Mouse (Mus musculus) forebrain, embryonic 16.5 days (tissue): Measurements from ENCODE around the gene Npl. TPM values are rescaled to one million over a fixed set of nuclear protein-coding genes. Genes with fewer than 3 reads are reported as not detected.

Source experiments
- ATAC-seq: fragments of 200-750 bp; cut with Nextera tagmentation; 2 replicates; pipeline ENCODE4 v1.8.0; 2017; ENCODE audit warnings: mild to moderate bottlenecking, moderate library complexity
- H3K27ac ChIP-seq: fragments of 300-500 bp; sonication (generic); 2 replicates; pipeline ENCODE4 v1.5.1; 2014; ENCODE audit warnings: low read length, control low read depth
- H3K27me3 ChIP-seq: fragments of 300-500 bp; sonication (generic); replicated peaks from 2 replicates; pipeline ENCODE4 v1.6.1; 2014; ENCODE audit warnings: low read length; ENCODE audit not compliant: control insufficient read depth, insufficient read depth
- H3K36me3 ChIP-seq: fragments of 300-500 bp; sonication (generic); 2 replicates; pipeline ENCODE4 v1.6.1; 2014; ENCODE audit not compliant: control insufficient read depth, insufficient read depth
- H3K4me1 ChIP-seq: fragments of 300-500 bp; sonication (generic); replicated peaks from 2 replicates; pipeline ENCODE4 v1.6.1; 2014; ENCODE audit warnings: low read length; ENCODE audit not compliant: control insufficient read depth, insufficient read depth
- H3K4me2 ChIP-seq: fragments of 300-500 bp; sonication (generic); 2 replicates; pipeline ENCODE4 v1.6.1; 2014; ENCODE audit warnings: mild to moderate bottlenecking, low read length, control low read depth
- H3K4me3 ChIP-seq: fragments of 300-500 bp; sonication (generic); replicated peaks from 2 replicates; pipeline ENCODE4 v1.5.1; 2014; ENCODE audit warnings: mild to moderate bottlenecking, low read length, control low read depth
- H3K9ac ChIP-seq: fragments of 300-500 bp; sonication (generic); replicated peaks from 2 replicates; pipeline ENCODE4 v1.6.1; 2014; ENCODE audit warnings: low read depth, low read length, control low read depth
- H3K9me3 ChIP-seq: fragments of 300-500 bp; sonication (generic); 2 replicates; pipeline ENCODE4 v1.6.1; 2016; ENCODE audit warnings: low read length; ENCODE audit not compliant: control insufficient read depth
- WGBS: fragments of 180-500 bp; shearing (Covaris S2); extraction: QIAGEN DNeasy Blood & Tissue Kit; methylation state at CpG from one replicate; pipeline ENCODE4 v1.1.7; 2014; 5-methylcytosine and 5-hydroxymethylcytosine counted together
- polyA plus RNA-seq: library from polyadenylated mRNA; unstranded; fragments of >200 nt; fragmentation: Nextera tagmentation; extraction: Ambion mirVana; gene quantifications from 2 replicates; pipeline ENCODE4 v1.2.1, GENCODE M21; 2015

Gene Npl
- polyA plus RNA-seq, 1 experiment from 2014 or later: 6.6 TPM

DNA sequence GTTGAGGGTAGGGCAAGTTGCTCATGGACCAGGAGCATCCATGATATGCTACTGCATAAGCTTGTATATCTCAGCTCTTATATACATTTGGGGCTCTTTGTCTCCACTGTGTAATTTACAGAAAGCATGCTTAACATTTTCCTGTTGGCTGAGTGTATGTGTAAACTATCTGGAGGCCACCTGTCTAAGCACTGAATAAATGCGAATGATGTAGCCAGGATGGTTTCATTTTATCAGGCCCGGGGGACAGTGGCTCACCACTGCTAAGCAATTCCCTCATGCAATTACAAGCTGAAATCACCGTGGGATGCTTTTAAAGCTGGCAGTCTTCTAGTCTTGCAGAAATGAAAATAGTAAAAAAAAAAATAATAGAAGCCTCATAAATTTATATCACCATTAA, 24.9 kb upstream of the Npl start:
- Histone ChIP-seq H3K9ac (no peak overlapping the region), H3K4me3 (no peak overlapping the region), H3K36me3 (no peaks in the 10 kb centered on the region), H3K27ac (no peak overlapping the region), H3K4me2 (no peak overlapping the region), H3K4me1 (no peaks in the 10 kb centered on the region), H3K27me3 (no peaks in the 10 kb centered on the region), H3K9me3 (no peaks in the 10 kb centered on the region)
- ATAC-seq: no peak
- 71% methylated on average over 3 of the region's 3 CpGs for WGBS

DNA sequence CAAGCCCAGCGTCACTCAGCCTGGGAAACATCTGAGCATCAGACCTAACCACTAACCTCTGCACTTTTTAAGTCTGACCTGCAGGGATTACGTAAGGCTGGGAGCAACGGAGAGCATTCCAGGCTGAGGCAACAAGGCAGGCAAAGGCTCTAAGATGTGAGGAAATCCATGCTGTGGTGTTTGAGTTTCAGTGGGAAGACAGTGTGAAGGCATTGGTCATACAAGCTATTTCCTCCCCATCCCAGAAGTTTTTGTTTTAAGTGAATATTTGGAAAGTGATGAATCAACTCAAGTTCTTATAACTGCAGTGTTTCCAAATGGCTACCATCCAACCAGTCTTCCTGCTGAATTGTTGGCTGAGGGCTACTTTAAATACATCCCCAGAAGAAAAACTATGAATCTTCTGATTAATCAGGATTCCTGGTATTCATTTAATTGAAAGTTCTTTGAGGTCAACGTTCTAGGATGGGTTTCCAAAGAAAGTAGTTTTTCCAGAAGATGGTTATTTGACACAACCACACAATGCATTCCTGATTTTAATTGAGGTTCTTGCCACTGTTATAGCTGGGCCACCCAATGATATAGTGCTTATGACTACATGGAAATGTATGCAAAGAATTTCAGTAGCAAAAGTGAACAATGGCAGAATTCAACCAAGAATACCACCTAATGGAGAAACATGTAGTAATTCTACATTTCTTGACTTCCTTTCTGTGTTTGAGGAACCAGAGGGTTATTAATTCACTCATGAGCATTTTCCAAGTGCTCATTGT, 22.6 kb upstream of the Npl start:
- Histone ChIP-seq H3K4me3 (no peak overlapping the region), H3K4me2 (no peak overlapping the region), H3K4me1 (no peaks in the 10 kb centered on the region), H3K36me3 (no peaks in the 10 kb centered on the region), H3K9ac (no peak overlapping the region), H3K9me3 (no peaks in the 10 kb centered on the region), H3K27me3 (no peaks in the 10 kb centered on the region), H3K27ac (no peak overlapping the region)
- WGBS: 74% methylated on average over 4 of the region's 4 CpGs
- no peak for ATAC-seq

DNA sequence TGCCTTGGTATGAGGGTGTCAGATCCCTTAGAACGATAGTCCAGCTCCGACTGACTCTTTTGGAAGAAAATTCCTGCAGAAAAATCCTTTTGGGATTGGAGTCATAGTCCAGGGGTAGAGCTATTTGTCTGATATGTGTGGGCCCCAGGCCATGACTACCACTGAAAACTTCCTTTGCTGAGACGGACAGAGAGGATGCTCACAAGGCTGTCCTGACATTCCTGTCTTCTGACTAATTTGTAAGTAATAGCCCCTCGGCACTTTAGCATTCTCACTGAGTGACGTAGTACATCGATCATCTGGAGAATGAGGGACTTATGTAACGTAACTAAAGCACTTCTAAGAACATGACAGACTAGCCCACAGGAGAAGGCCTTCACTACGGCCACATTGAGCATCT, 15.9 kb upstream of the Npl start:
- no peak overlapping the region for H3K9ac ChIP-seq
- no peaks in the 10 kb centered on the region for H3K27me3 ChIP-seq
- no peak overlapping the region for H3K4me2 ChIP-seq
- no peak overlapping the region for H3K27ac ChIP-seq
- no peaks in the 10 kb centered on the region for H3K9me3 ChIP-seq
- no peaks in the 10 kb centered on the region for H3K36me3 ChIP-seq
- no peak for ATAC-seq
- 0 out of 2 replicates have a peak, but pooled peaks cover 2% of the 10 kb centered on the region for H3K4me1 ChIP-seq
- 87% methylated on average over 8 of the region's 8 CpGs for WGBS
- no peak overlapping the region for H3K4me3 ChIP-seq

DNA sequence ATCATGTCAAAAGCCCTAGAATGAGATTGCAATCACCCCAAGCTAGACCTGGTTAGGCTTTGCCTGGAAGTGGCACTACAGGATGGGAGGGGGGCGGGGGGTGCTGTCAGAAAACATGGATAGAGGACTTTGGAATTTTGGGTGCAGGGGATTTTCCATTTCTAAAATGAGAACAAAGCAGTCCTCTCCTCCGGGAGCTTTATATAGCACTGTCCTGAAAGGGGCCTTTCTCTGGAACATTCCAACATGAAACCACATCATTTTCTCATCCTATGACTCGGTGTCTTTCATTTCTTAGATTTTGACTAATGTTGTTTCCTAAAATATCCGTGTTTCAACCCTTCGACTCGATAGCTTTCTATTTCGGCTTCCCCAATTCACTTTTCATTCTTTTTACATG, 14.9 kb upstream of the Npl start:
- 0 out of 2 replicates have a peak, but pooled peaks cover 2% of the 10 kb centered on the region for H3K4me1 ChIP-seq

DNA sequence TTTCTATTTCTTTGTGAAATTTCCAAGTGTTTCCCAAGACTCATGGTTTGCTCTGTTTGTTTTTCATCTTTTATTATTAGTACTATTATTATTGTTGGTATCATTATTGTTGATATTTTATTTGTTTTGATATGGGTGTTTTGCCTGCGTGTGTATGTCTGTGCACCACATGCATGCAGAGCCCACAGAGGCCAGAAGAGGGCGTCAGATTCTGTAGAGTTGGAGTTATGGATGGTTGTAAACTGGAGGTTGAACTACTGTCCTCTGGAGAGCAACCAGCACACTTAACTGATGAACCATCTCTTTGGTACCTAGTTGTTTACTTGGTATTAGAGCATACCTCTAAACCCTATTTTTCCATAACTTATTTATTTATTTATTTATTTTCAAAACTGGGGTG, 13.8 kb upstream of the Npl start:
- no peaks in the 10 kb centered on the region for H3K9me3 ChIP-seq
- no peak overlapping the region for H3K4me2 ChIP-seq
- no peaks in the 10 kb centered on the region for H3K27me3 ChIP-seq
- H3K36me3 ChIP-seq: no peaks in the 10 kb centered on the region
- 55% methylated on average over 2 of the region's 2 CpGs for WGBS
- H3K4me3 ChIP-seq: no peak overlapping the region
- H3K27ac ChIP-seq: no peak overlapping the region
- ATAC-seq: no peak
- no peak overlapping the region for H3K9ac ChIP-seq
- H3K4me1 ChIP-seq: 0 out of 2 replicates have a peak, but pooled peaks cover 2% of the 10 kb centered on the region

More for the DNA sequence above, 14.9 kb upstream of the Npl start:
- Histone ChIP-seq H3K9me3 (no peaks in the 10 kb centered on the region), H3K9ac (no peak overlapping the region), H3K36me3 (no peaks in the 10 kb centered on the region), H3K27ac (no peak overlapping the region), H3K4me3 (no peak overlapping the region), H3K27me3 (no peaks in the 10 kb centered on the region), H3K4me2 (no peak overlapping the region)
- WGBS: 88% methylated on average over 7 of the region's 7 CpGs
- ATAC-seq: no peak

DNA sequence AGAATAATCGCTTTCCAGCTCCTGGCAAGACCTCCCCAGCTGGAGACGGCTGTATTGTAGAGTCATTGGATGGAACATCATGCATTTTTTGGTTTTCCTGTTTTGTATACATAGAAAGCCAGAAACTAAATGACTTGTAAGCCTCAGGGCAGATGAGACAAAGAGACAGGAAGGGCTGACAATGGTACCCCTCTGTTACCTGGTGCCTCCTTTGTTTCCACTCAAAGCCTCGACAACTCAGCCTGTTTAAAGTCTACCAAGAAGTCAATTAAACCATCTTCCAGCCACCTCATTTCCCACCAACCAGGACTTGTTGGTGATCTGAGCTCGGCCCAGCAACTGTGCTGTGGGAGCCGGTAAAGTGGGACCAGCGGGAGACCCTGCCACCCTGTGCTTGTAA, 11.0 kb upstream of the Npl start:
- Histone ChIP-seq H3K36me3 (no peaks in the 10 kb centered on the region), H3K4me3 (no peak overlapping the region)
- WGBS: 38% methylated on average over 6 of the region's 6 CpGs

DNA sequence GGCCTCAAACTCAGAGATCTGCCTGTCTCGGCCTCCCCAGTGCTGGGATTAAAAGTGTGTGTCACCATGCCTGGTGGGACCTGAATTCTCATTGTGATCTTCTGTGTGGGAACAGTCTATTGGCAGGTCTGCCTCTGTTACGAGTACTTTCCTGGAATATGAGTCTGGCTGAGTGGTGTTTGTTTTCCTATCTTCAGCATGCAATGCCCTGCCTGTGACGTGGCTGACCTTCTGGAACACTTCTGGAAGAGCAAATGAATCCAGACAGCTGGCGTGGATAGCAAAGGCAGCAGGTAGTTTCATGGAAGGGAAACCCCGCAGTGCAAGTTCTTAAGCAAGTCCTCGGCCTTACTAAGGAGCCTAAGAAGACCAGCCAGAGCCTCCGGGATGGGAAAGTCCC, 9.9 kb upstream of the Npl start:
- Histone ChIP-seq H3K27ac (no peak overlapping the region), H3K9me3 (no peaks in the 10 kb centered on the region), H3K9ac (no peak overlapping the region), H3K4me1 (0 out of 2 replicates have a peak, but pooled peaks cover 2% of the 10 kb centered on the region), H3K36me3 (no peaks in the 10 kb centered on the region), H3K4me3 (no peak overlapping the region), H3K4me2 (no peak overlapping the region), H3K27me3 (no peaks in the 10 kb centered on the region)
- no peak for ATAC-seq
- WGBS: 66% methylated on average over 7 of the region's 7 CpGs

More for the DNA sequence above, 11.0 kb upstream of the Npl start:
- no peaks in the 10 kb centered on the region for H3K27me3 ChIP-seq
- H3K27ac ChIP-seq: 0 out of 2 replicates have a peak overlapping the region, but pooled peaks have one; percentile 8
- no peak overlapping the region for H3K4me2 ChIP-seq
- no peaks in the 10 kb centered on the region for H3K9me3 ChIP-seq
- H3K9ac ChIP-seq: no peak overlapping the region
- 0 out of 2 replicates have a peak, but pooled peaks cover 2% of the 10 kb centered on the region for H3K4me1 ChIP-seq
- ATAC-seq: no peak

DNA sequence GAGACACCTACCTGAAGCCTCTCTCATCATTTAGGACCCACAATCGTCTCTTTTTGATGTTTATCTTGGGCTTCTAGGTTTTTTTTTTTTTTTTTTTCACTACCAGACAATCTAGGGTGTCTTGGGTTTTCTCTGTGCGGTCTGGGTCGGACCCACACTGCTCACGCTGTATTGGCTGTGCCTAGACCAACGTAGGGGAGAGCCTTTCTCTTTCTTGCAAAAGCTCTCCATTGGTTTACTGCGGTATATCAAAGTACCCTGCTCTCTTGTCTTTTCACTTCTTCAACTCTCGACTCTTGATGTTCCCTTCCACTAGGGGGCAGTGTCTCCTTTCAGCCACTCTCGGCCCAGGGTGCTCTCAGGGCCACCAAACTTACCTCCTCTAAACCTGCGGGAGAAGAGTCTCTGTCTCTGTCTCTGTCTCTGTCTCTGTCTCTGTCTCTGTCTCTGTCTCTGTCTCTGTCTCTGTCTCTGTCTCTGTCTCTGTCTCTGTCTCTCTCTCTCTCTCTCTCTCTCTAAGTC, 9.3 kb upstream of the Npl start:
- ATAC-seq: no peak; the same call in 1 of the 2 replicates

DNA sequence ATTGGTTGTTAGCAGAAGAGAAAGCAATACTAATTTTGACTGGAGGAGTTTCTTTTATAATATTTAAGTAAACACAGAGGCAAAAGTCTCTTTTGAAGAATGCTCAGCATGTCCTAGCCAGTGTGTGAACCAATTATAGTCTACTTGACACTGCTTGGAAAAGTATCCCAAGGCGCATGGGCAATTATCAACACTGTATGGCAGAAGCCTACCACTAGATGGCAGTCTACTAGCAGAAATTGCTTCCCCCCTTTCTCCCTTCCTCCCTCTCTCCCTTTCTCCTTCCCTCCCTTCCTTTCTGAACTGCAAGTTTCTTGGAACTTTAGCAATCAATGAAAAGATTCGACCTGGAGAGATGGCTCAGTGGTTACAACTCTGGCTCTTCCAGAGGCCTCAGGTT, 7.1 kb upstream of the Npl start:
- peak; percentile 75 for ATAC-seq
- no peak overlapping the region for H3K4me3 ChIP-seq
- H3K4me2 ChIP-seq: no peak overlapping the region
- no peaks in the 10 kb centered on the region for H3K27me3 ChIP-seq
- 7% methylated on average over 2 of the region's 2 CpGs for WGBS
- no peak overlapping the region for H3K27ac ChIP-seq
- H3K36me3 ChIP-seq: no peaks in the 10 kb centered on the region
- H3K4me1 ChIP-seq: 0 out of 2 replicates have a peak, but pooled peaks cover 2% of the 10 kb centered on the region
- no peaks in the 10 kb centered on the region for H3K9me3 ChIP-seq
- no peak overlapping the region for H3K9ac ChIP-seq

More for the DNA sequence above, 9.3 kb upstream of the Npl start:
- Histone ChIP-seq H3K9me3 (no peaks in the 10 kb centered on the region), H3K9ac (no peak overlapping the region), H3K4me1 (0 out of 2 replicates have a peak, but pooled peaks cover 2% of the 10 kb centered on the region), H3K36me3 (no peaks in the 10 kb centered on the region), H3K4me2 (no peak overlapping the region), H3K4me3 (no peak overlapping the region), H3K27me3 (no peaks in the 10 kb centered on the region), H3K27ac (no peak overlapping the region)
- 25% methylated on average over 9 of the region's 9 CpGs for WGBS
